Mouse (Mus musculus) adrenal gland, postnatal 36 days (tissue): ENCODE results near the gene Rhoc. TPM values are rescaled to one million over a fixed set of nuclear protein-coding genes. Genes with fewer than 3 reads are reported as not detected.
A peak's percentile ranks its signal among the peaks of the same experiment; 100 is the strongest.
"Not testable (repeated sequence)": the region's sequence is repeated elsewhere in the genome, so short reads cannot be mapped to it uniquely, and the experiment has no call there.

Source experiments
- DNase-seq, 2 experiments: peaks; one replicate each; pipeline ENCODE4 v3.0.0; 2021; ENCODE audit warnings: mixed read lengths in 1 of 2
- long read RNA-seq, 2 experiments: library from polyadenylated mRNA; stranded (forward); transcript quantifications; one replicate each; pipeline ENCODE4 v2.0.0; 2021; ENCODE audit warnings: borderline sequencing depth in 2 of 2
- total RNA-seq, 2 experiments: library from RNA; stranded (reverse); gene quantifications; 2 replicates each; pipeline ENCODE4 v1.2.3; 2021

The Rhoc gene
- total RNA-seq: 100 to 1,000 TPM; 107 to 133 TPM
- long read RNA-seq, experiment 1, transcript Rhoc-202 (5 exons, 959 nt): minor isoform, 6 of 77 reads
- long read RNA-seq, experiment 1, transcript Rhoc-201 (5 exons, 1,202 nt): major isoform, 60 of 77 reads
- long read RNA-seq, experiment 1, partial matches to known transcripts: 7 of 77 reads
- long read RNA-seq, experiment 1, other reads (novel, unspliced or antisense): 4 of 77 reads
- long read RNA-seq, experiment 2, transcript Rhoc-201 (5 exons, 1,202 nt): major isoform, 31 of 39 reads
- long read RNA-seq, experiment 2, partial matches to known transcripts: 3 of 39 reads
- long read RNA-seq, experiment 2, other reads (novel, unspliced or antisense): 4 of 39 reads

DNA sequence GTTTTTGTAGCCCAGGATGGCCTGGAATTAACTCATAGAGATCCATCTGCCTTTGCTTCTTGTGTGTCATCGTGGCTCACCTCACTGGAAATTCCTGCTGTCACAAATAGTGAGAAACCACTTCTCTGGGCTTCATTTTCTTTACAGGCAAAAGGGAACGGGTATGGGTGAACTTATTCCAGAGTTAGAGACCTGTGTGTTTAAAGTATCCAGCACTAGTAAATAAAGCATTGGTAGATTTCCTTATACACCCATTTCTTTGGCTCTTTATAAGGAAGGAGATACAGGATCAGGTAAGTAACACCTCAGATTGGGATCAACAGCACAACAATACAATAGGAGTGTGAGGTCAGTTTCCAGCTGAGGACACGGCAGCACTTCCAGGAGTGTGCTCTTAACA is at the start of gene Rhoc:
Gene Rhoc (plus strand): TSS at position 301 of the 400 bp plus-strand sequence.
- no peak for DNase-seq

DNA sequence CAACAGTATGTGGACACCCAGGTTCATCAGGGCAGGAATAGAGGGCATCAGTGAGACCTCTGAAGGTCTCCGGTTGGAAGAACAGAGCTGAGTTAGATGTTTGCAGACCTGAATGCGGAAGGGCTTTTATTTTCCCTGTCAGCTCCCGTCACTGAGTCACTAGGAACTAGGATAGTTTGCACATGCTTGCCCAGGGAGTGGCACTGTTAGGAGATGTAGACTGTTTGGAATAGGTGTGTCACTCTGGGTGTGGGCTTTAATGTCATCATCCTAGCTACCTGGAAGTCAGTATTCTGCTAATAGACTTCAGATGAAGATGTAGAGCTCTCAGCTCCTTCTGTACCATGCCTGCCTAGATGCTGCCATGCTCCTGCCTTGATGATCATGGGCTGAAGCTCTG is 46.2 kb upstream of the Rhoc start:
- no peak for DNase-seq

DNA sequence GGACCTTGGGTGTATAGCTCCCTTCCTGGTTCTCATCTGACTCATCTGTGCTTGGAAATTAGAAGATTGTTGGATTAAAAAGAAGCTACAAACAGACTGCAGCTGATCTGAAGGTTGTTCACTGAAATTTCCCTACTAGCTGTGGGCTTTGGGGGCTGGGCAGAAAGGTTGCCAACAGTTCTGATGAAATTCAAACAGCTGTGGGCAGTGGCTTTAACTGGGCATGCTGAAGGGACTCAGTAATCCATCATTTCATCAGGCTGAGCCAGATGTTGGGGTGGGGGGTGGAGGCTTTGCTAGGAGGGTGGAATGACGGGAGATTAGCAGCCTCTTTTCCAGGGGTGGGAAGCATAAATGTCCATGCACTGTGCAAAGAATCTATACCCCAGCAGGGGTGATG is 45.0 kb upstream of the Rhoc start:
- no peak for DNase-seq

DNA sequence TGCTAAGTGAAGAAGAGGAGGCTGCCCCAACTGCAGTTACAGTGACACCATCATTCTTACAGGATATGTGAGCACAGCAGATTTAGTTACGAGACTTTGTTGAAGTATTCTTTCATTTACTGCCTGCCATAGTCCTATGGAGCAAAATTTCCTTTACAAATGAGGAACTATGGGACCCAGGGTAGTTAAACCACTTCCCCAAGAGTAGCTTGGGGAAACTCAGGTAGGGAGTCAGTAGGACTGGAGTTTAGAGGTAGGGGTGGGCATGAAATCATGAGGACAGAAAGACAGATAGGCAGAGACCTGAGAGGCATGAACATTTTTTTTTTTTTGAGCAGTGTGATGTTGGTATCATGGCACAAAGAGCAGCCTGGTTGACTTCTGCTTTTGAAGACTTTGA is 44.3 kb upstream of the Rhoc start:
- DNase-seq: no peak

DNA sequence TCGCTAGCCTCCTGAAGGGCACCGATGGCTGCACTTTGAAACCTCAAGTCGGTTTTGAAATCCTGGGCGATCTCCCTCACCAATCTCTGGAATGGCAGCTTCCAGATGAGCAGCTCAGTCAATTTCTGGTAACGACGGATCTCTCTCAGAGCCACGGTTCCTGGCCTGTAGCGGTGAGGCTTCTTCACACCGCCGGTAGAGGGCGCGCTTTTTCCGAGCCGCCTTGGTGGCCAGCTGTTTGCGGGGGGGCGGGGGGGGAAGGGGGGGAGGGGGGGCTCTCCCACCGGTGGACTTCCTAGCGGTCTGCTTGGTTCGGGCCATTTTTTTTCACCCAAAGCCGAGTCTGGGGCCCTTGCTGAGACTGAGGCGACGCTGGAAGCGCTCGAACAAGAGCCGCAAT is 35.3 kb upstream of the Rhoc start:
- DNase-seq: peak; percentile 34 to 57

DNA sequence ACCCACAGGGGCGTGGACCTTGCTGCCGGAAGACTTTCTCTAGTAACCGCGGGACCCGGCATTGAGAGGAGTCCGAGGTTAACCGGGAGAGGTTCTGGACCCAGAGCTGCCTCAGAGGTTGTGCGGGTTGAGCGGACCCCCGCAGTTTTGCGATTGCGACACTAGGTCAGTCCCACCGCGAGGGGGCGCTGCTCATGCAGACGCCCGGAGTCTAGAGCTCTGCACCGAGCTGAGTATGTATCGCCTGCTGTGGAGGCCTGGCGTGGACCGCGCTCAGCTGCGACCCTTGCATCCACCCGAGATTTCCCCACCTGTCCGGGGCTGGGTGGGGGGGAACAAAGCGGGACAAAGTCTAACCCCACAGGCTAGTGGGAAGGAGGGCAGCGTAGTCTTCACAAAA is 29.8 kb upstream of the Rhoc start:
- peak; percentile 66 to 81 for DNase-seq

DNA sequence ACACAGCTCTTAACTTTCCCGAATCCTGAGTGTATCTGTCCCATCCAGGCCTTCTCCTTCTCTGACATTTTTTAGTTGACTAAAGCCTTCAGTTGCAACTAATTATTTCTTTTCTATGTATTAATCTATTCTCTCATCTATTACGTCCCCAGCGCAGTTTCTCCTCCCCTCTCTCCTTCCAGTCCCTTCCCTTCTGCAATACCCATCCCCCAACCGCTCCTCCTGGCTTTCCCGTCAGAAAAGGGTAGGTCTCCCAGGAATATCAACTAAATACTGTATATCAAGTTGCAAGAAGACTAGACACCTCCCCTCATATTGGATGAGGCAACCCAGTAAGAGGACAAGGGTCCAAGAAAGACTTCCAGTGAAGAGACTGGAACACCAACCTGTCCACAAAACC is 29.3 kb upstream of the Rhoc start:
- no peak for DNase-seq

DNA sequence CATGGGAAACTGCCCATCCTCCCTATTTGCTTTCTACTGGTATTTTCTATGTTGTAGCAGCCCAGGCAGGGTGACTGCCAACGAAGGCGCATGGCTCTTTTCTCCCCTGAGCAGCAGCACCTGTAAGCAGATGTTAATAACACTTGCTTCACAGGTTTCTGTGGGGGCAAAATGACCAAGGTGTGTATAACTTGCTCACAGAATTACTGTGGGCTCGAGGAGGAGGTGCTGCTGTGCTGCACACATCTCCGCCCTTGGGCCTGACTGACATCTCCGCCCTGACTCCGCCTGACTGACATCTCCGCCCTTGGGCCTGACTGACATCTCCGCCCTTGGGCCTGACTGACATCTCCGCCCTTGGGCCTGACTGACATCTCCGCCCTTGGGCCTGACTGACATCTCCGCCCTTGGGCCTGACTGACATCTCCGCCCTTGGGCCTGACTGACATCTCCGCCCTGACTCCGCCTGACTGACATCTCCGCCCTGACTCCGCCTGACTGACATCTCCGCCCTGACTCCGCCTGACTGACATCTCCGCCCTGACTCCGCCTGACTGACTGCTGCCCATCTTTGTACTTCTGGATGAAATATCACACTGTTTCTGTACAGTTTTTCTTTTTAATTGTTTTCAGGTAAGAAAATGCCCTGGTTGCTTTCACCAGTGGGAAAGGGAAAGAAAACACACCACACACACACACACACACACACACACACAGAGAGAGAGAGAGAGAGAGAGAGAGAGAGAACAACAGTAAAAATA is 25.9 kb upstream of the Rhoc start:
- DNase-seq: not testable (repeated sequence)

DNA sequence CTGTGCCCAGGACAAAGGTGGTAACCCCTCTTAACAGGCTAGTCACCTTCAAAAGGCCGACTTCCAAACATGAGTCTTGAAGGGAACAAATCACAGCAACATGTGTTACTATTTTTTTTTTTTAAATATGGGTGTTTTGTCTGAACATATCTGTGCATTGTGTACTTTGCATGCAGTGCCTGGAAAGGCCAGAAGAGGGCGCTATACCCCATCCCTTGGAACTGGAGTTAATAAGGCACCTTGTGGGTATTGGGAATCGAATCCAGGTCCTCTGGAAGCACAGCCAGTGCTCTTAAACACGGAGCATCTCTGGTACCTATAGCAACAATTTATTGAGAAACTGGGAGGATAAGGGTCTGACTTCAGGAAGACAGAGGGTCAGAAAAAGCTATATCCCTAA is 23.2 kb upstream of the Rhoc start:
- DNase-seq: peak in 1 of 2 experiments; percentile 19

DNA sequence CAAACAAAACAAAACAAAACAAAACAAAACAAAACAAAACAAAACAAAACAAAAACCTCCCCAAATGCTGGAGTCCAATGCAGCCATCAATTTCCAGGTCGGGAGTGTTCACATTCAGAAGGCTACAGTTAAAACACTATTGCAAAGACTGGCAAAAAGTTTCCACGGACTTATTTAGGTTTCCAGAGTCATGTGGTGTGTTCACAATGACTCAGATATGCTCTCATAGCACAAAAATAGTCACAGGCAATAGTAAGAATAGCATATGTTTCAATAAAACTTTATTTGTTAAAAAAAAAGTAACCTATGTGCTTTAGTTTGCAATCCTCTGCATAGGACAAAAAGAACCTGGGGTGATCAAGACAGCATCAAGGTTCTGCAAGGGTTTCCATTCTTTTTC is 21.0 kb upstream of the Rhoc start:
- no peak for DNase-seq

DNA sequence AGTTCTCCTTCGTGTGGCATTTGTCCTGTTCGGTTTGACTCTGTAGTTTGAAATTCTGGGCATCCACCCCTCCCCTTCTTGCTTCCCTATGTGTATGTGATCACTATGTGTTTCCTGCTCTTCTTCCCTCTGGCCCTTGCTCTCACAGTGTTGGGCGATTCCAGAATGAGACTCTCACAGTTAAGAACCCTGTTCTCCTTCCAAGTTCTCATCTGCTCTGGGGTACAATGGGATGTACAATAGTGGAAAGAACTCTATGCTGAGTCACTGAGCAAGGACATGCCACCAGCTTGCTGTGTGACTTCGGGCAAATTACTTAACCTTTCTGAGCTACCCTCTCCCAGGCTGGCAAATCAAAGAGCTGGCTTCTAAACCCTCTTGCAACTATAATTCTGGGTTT is 20.5 kb upstream of the Rhoc start:
- no peak for DNase-seq

DNA sequence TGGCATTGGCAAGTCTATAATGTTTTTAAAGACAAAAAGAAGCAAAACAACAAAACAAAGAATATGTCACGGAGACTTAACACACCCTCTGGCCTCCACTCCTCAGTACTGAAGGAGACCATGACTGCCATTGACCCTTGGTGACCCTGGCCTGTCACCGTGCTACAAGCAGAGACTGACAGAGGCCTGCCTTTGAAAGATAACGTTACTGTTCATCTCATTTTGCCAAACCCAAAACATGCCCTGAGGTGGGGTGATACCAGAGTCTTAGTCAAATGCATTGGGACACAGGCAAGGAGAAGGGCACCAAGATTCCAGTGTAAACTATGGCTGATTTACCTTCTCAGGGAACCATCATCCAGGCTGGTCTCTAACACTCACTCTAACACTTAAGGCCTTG is 19.0 kb upstream of the Rhoc start:
- no peak for DNase-seq

DNA sequence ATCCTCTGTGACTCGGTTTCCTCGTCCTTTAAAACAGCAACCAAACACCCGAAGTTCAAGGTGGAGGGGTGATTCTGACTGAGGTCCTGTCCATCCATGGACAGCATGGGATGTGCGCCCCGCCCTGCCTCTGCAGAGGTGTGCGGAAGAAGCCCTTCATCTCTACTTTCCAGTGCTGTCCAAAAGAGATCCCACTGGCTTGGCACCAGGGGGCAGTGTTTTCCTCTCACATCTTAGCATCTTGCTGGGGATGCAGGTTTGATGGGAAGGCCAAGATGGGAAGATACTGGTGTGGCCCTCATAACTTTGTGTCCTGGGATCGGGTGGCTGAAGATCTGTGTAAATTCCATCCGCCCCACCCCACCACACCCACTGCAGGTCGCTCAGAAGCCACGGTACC is 18.1 kb upstream of the Rhoc start:
- peak; percentile 54 to 76 for DNase-seq

DNA sequence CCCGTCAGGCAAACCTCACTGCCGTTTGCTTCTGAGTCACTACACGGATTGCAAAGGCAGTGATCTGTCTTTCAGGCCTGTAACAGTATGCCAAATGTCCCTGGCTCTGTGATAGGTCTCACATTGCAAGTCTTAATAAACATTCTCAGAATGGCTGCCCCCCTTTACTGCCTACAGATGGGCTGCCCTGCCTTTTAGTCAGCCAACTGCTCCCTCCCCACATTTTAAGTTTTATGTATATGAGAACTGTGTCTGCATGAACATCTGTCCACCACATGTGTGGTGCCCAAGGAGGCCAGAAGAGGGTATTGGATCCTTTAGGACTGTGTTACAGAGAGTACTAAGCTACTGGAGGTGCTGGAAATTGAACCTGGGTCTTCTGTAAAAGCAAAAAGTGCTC is 17.3 kb upstream of the Rhoc start:
- no peak for DNase-seq

DNA sequence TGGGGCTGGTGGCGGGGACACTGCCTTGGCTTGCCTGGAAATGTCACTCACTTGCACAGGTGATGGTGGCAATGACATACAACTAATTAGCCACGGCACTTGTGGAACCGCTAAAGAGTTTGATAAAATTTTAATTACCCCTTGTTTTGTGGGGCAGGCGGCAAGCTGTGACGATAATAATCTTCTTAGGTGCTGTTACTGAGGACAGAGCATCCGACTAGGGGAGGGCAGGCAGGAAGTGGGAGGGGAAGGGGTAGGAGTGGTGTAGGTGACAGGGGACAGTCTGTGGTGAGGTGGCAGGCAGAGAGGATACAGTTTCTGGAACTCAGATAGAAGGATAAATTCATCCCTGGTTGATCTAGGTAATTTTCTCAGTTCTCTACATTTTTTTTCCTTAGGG is 16.7 kb upstream of the Rhoc start:
- no peak for DNase-seq

DNA sequence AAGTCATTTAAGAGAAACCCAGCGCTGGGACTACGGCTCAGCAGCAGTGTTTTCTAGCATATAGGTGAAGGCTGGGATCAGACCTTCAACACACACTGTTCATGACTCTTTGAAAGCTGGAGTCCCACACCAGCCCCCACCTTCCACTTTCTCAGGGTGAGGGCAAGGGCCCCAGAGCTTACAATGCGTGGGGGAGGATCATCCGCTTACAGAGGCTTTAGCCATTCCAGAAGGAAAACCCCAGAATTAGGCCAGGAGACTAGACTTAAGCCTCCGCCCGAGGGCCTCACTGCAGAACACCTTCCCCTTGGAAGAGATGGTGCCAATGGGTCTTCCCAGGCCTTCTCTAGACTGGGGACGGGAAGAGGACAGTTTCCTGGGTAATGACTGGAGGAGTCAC is 14.9 kb upstream of the Rhoc start:
- DNase-seq: no peak

DNA sequence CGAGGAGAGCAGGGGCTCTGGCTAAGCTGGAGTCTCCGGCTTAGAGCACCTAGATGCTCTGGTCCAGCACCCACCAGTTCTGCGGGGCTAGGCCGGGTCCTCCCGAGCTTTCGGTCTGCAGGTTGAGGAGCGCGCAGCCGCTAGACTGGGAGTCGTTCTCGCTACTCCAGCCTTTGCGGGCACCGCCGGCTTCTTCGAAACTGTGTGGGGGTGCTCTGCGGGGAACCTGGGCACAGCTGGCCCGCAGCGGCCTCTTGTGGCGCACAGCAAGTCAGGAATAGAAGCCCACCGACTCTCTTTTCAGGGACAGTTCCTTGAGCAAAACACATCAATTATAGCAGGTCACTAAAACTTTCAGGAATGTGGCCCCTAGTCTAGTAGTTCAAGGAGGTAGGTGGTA is 10.8 kb upstream of the Rhoc start:
- peak in 1 of 2 experiments; percentile 35 for DNase-seq

DNA sequence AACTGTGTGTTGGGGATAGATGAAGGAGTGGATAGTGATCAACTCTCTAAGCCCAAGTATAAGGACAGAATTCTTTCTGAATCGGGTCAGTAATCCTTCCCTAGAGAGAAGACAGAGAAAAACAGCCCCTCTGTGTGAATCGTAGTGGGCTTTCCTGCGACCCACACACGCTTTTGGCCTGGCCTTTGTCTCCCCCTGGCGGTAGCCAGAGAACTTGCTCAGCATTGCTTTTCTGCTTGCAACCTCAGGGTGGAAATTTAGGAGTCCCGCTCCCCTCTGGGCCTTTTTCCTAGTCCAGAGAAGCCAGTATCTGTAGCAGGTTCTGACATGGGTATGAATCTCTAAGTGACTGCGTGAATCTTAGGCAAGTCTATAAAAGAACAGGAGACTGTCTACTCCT is 8.2 kb upstream of the Rhoc start:
- DNase-seq: peak; percentile 65 to 76

DNA sequence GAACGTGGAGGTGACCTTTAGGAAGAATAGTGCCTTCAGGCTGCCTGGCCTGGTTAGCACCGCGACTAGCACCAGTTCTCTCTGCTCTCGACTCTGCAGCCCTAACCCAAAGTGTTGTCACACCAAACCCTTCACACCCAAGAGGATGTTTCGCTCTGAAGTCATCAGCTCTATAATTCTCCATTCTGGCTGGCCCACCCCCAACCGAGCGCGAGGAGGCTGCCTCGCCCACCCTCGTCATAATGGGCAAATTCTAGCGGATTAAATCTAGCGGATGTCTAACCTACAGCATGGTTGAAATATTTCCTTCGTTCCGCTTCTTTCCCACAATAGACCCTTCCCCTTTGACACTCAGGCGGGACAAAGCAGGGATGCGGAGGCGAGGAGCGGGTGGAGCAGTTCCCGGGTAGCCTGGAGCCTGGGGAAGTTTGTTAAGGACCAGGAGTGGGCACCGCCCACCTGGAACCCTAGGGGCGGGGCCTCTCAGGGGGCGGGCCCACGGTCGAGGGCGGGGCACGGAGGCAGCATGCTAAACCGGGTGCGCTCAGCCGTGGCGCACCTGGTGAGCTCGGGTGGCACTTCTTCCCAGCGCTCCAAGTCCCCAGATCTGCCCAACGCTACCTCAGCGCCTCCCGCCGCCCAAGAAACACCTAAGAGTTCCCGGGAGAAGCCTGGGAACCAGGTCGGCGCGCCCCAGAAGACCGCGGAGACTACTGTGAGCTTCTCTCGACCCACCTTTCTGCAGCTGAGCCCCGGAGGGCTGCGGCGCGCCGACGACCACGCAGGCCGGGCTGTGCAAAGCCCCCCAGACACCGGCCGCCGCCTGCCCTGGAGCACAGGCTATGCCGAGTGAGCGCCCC is 7.4 kb upstream of the Rhoc start, which contains the start of gene Ppm1j:
Gene Ppm1j (plus strand): TSS at position 496 of the 860 bp plus-strand sequence.
- peak; percentile 75 to 86 for DNase-seq

DNA sequence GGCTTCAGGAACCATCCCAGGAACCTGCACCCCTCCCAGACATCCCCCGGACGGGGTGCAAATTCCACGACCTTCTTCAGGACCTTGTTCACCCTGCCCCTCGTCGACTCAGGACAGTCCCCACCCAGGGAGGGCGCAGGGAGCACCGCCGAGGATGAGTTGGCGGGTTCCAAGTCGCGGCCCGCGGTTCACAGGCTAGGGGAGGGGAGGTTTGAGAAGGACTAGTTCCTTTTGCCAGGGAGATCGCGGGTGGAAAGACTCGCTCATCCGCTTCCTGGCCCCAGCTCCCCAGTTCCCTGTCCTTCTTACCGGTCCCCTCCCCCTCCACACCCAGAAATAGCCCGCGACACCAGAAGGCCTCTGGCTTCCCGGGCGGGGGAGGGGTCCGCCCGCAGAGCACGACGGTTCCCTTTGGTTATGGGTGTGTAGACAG is 6.7 kb upstream of the Rhoc start, which contains the start of gene Fam19a3:
Gene Fam19a3 (minus strand): TSS at position 370 of the 433 bp plus-strand sequence.
- DNase-seq: peak in 1 of 2 experiments; percentile 60

DNA sequence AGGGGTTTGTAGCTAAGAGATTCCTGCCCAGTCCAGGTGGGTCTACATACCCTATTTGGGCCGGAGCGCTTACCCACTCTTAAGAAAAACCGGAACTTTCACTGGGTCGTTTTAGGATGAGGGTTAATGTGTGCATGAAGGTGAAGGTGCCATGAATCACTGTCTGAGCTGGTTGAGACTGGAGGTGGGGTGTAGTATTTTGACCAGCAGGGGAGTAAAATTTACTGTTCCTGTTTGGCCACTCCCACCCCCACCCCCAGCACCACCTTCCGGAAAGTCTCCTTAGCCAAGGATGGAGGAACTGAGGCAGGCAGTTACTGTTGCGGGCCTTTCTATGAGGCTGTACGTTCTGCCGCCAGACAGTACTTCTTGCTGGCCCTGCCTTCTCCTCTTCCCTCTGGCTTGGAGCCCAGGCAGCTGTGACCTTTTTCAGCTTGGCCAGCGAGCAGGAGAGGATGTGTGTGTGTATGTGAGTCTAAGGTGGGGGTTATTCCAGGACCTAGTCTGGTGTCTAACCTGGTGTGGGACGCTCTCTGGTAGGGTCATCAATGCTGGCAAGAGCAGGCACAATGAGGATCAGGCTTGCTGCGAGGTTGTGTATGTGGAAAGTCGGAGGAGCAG is 6.0 kb upstream of the Rhoc start:
- peak; percentile 85 to 87 for DNase-seq

DNA sequence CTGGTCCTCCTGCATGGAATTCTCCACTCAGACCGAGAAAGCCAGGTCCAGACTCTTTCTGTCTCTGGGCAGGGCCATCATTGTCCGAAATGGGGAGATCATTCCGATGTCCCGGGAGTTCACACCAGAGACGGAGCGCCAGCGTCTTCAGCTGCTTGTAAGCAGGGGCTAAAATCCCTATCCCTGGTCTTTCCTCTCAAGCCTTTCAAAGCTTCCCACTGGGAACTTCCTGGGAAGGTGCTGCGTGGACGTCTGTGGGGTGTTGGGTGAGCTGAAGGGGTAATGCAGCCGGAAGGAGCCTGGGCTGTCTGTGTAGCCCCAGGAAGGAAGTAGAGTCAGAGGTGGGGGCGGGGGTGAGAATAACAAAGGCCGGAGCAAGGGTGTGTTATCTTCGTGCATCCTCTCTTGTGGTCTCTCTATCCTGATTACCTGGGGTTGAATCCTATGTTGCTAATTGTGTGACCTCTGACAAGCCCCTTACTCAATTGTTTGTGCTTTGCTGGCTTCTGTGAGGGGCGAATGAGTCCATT is 4.1 kb upstream of the Rhoc start:
- no peak for DNase-seq
